Mouse (Mus musculus): Measurements from ENCODE around the gene Ddx41. TPM values are rescaled to one million over a fixed set of nuclear protein-coding genes. Genes with fewer than 3 reads are reported as not detected.
A peak's percentile ranks its signal among the peaks of the same experiment; 100 is the strongest.

Gene Ddx41
- polyA plus RNA-seq, 1 experiment from 2014 or later, result 68.4 TPM

DNA sequence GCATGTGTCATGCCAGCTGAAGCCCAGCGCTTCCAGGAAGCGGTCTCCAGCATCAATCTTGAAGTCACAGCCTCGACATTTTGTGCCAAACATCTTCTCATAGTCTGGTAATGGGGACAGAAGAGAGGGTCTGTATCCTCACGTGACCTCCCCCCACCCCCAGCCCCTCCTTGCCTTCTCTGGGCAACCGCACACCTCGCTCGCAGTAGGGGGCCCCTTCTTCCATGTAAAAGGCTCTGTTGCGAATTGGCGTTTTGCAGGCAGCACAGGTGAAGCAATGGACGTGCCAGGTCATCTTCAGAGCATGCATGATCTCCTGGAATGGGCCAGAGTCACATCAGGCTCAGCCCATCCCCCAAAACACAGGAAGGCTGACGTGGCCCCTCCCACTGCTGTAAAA is 37.6 kb downstream of the Ddx41 start:
- 38% methylated on average over 11 of the region's 11 CpGs for WGBS
- H3K9ac ChIP-seq (replicated peaks), result no peak overlapping the region
- no peak overlapping the region for H3K4me3 ChIP-seq
- ATAC-seq (replicated peaks), result no peak
- H3K9me3 ChIP-seq, result no peaks in the 10 kb centered on the region
- H3K4me1 ChIP-seq, result peaks cover 35% of the 10 kb centered on the region
- no peak overlapping the region for H3K27ac ChIP-seq (replicated peaks)
- peaks cover 10% of the 10 kb centered on the region for H3K36me3 ChIP-seq
- H3K27me3 ChIP-seq, result no peaks in the 10 kb centered on the region
- no peak overlapping the region for H3K4me2 ChIP-seq (replicated peaks)

DNA sequence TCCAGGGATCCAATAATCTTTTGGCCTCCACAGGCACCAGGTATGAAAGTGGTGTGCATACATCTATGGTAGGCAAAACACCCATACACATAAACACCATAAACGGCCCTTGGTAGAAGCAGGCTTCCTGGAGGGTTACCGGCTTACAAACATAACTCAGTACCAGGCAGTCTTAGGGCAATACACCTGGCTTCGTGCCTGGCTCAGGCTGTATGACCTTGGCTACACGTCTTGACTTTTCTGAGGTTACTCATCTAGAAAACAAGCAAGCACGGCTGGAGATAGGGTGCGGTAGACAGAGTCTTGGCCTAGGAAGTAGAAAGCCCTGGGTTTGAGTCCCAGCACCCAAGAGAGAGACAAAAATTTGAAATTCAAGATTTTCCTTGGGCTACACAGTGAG is 39.8 kb downstream of the Ddx41 start:
- Histone ChIP-seq H3K36me3 (no peaks in the 10 kb centered on the region), H3K27me3 (no peaks in the 10 kb centered on the region), H3K4me2 (replicated peaks) (no peak overlapping the region), H3K4me1 (peaks cover 35% of the 10 kb centered on the region), H3K9ac (replicated peaks) (no peak overlapping the region), H3K27ac (replicated peaks) (0 out of 2 replicates have a peak overlapping the region, but pooled peaks have one; percentile 71), H3K4me3 (no peak overlapping the region), H3K9me3 (no peaks in the 10 kb centered on the region)
- WGBS, result 88% methylated on average over 6 of the region's 6 CpGs
- no peak for ATAC-seq (replicated peaks)

DNA sequence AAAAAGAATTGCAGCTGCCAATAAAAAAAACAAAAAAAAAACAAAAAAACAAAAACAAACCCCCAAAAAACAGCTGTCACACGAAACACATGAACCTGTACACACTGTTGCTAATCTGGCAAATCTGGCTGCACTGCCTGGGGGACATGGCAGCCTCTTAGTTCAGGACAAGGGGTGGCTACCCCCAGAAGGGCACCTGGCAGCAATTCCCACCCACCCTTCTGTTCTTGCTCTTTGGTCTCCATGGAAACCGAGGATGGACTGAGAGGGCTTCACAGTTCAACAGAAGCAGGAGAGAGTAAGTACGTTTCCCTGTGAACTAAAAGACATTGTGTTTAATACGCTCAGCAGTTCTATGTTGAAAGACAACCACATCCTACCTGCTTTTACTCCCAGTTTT is 40.8 kb downstream of the Ddx41 start:
- Histone ChIP-seq H3K4me3 (no peak overlapping the region), H3K4me1 (peaks cover 35% of the 10 kb centered on the region), H3K27me3 (no peaks in the 10 kb centered on the region), H3K4me2 (replicated peaks) (peak overlapping the region; percentile 22), H3K27ac (replicated peaks) (peak overlapping the region; percentile 71), H3K9me3 (no peaks in the 10 kb centered on the region), H3K9ac (replicated peaks) (no peak overlapping the region), H3K36me3 (no peaks in the 10 kb centered on the region)
- WGBS, result 13% methylated on average over 4 of the region's 4 CpGs
- ATAC-seq (replicated peaks), result no peak

DNA sequence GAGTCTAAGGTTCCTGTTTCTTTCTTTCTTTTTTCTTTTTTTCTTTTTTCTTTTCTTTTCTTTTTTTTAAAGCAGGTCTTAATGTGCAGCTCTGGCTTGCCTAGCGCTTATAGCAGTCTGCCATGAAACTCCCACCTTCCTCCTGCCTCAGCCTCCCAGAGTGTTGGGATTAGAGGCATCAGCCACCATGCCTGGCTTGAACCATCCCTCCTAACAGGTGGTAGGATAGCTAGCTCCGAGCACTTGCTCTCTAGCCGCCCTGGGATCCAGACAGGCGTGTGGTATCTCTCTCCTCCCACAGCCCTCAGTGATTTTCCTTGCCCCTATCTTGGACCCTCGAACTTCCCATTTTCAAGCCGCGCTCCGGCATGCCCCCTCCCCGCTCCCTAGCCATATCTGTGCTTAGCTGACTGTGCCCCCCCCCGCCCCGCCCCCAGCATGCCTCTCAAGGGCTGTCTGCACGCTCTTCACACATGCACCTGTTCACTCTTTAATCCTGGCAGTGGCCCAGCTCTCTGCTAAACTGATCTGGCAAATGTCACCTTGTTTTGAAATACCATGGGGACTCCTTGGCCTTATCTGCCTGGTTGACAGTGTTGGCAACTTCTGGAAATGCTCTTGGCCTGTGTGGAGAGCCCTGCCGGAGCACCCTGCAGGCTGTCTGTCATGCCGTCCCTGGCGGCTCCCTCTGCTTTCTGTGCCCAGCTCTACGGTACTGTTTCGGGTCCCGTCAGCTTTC is 41.4 kb downstream of the Ddx41 start:
- WGBS, result 13% methylated on average over 18 of the region's 18 CpGs
- Histone ChIP-seq H3K9ac (replicated peaks) (no peak overlapping the region), H3K36me3 (no peaks in the 10 kb centered on the region)

DNA sequence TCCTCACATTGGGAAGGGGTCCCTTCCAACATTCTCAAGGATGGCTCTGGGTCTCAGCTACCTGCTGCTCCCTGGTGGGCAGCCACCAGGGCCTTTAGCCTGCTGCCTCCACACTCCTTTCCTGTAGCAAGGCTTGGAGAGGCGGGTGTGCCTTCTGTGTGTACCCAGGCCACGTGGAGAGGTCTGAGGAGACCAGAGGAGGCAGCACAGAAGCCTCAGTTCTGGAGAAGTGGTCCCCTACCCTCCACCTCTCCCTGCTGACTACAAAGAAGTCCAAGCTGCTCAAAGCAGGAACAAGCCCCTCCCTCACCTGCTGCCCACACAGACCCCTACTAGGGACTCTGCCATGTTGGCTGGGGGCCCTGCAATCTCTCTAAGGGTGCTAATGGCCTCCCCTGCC is 42.2 kb downstream of the Ddx41 start:
- ATAC-seq (replicated peaks), result peak; percentile 42; the same call in 1 of the 2 replicates
- no peak overlapping the region for H3K9ac ChIP-seq (replicated peaks)
- H3K4me2 ChIP-seq (replicated peaks), result no peak overlapping the region
- 24% methylated on average over 2 of the region's 2 CpGs for WGBS
- no peaks in the 10 kb centered on the region for H3K27me3 ChIP-seq
- H3K27ac ChIP-seq (replicated peaks), result no peak overlapping the region
- no peak overlapping the region for H3K4me3 ChIP-seq
- no peaks in the 10 kb centered on the region for H3K9me3 ChIP-seq
- peaks cover 35% of the 10 kb centered on the region for H3K4me1 ChIP-seq
- H3K36me3 ChIP-seq, result no peaks in the 10 kb centered on the region

More for the DNA sequence above, 41.4 kb downstream of the Ddx41 start:
- Histone ChIP-seq H3K4me1 (peaks cover 35% of the 10 kb centered on the region), H3K9me3 (no peaks in the 10 kb centered on the region), H3K4me2 (replicated peaks) (peak overlapping the region; percentile 15; the same call in 1 of the 2 replicates), H3K4me3 (no peak overlapping the region), H3K27ac (replicated peaks) (peak overlapping the region; percentile 71), H3K27me3 (no peaks in the 10 kb centered on the region)
- ATAC-seq (replicated peaks), result peak; percentile 77

DNA sequence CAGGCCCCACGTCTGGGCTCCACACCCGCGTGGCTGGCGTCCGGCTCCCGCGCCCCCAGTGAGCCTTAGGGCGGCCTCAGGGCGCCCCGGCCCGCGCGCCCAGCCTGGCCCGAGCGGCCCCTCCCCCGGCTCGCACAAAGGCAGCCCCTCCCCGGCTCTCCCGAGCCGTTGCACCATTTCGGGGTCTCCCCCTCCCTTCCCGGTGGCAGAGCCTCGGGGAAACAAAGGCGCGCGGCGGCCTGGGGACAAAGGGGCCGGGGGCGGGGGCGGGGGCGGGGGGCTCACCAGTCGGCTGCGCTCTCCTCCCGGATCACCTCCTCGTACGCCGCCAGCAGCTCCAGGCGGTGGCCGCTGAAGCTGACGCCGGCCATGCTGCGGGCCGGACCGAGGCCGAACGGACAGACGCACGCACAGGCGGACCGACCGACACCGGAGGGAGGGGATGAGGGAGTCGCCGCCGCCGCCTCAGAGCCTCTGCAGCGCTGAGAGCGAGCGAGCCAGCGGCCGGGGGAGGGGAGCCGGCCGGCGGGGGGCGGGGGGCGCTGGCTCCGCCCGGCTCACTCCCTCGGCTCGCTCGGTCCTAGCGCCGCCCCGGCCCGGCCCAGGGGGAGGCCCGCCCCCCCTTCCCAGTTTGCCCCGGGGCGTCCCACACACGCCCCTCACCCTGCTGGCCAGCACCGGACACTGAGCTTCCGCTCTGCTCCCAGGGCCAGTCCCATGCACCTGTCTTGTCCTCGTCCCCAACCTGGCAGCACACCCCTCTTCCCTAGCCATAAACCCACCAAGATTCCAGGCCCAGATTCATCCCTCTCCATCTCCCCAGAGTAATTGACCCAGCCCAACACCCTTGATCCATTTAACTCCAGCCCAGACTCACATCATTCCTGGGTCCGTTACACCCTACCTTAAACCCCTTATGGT is 48.6 kb downstream of the Ddx41 start, which contains the start of gene Dbn1:
Dbn1 (minus strand) TSS at position 534 of the 921 bp plus-strand sequence.
- H3K4me2 ChIP-seq (replicated peaks), result peak within 1 kb of the TSS; percentile 96
- peaks cover 42% of the 10 kb centered on the region for H3K4me1 ChIP-seq
- peak; percentile 84 for ATAC-seq (replicated peaks)
- peak within 1 kb of the TSS; percentile 99 for H3K9ac ChIP-seq (replicated peaks)
- H3K27me3 ChIP-seq, result no peaks in the 10 kb centered on the region
- no peaks in the 10 kb centered on the region for H3K9me3 ChIP-seq
- H3K27ac ChIP-seq (replicated peaks), result peak within 1 kb of the TSS; percentile 98
- WGBS, result under 1% methylated on average over 62 of the region's 83 CpGs
- peak within 1 kb of the TSS; percentile 73 for H3K4me3 ChIP-seq
- peaks cover 3% of the 10 kb centered on the region; the same call in 1 of the 2 replicates for H3K36me3 ChIP-seq

DNA sequence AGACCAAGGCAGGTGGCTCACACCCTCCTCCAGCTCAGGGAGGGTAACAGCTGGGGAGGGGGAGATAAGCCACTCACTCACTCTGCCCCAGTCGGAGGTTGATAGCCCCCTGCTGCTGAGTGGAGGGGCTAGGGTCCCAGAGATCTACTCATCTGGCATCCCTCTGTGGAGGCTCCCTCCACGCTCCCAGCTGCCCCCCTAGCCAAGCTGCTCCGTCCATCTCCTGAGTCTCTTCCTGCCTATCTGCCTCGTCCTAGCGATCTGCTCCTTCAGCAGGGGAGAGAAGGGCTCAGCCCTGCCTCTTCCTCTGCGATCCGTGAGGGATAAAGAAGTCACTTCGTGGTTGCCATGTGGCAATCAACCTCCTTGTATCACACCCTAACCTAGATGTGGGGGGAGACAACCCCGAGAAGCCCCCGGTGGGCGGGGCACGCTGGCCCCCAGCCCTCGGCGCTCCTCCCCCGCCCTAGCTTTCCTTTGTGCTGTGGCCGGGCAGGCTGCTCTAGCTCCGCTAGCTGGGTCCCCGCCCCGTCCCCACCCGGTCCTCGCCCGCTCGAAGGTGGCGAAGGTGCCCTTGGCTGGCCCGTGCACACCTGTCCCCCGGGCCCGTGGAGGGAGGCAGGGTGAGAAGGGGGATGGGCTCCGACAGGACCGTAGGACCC is 49.4 kb downstream of the Ddx41 start:
- H3K9ac ChIP-seq (replicated peaks), result peak overlapping the region; percentile 99
- H3K9me3 ChIP-seq, result no peaks in the 10 kb centered on the region
- H3K36me3 ChIP-seq, result peaks cover 10% of the 10 kb centered on the region
- ATAC-seq (replicated peaks), result peak; percentile 47
- H3K4me3 ChIP-seq, result peak overlapping the region; percentile 73
- peaks cover 50% of the 10 kb centered on the region for H3K4me1 ChIP-seq
- whole genome bisulfite sequencing, result 1% methylated on average over 29 of the region's 29 CpGs
- peak overlapping the region; percentile 98 for H3K27ac ChIP-seq (replicated peaks)
- H3K27me3 ChIP-seq, result no peaks in the 10 kb centered on the region
- H3K4me2 ChIP-seq (replicated peaks), result peak overlapping the region; percentile 96

DNA sequence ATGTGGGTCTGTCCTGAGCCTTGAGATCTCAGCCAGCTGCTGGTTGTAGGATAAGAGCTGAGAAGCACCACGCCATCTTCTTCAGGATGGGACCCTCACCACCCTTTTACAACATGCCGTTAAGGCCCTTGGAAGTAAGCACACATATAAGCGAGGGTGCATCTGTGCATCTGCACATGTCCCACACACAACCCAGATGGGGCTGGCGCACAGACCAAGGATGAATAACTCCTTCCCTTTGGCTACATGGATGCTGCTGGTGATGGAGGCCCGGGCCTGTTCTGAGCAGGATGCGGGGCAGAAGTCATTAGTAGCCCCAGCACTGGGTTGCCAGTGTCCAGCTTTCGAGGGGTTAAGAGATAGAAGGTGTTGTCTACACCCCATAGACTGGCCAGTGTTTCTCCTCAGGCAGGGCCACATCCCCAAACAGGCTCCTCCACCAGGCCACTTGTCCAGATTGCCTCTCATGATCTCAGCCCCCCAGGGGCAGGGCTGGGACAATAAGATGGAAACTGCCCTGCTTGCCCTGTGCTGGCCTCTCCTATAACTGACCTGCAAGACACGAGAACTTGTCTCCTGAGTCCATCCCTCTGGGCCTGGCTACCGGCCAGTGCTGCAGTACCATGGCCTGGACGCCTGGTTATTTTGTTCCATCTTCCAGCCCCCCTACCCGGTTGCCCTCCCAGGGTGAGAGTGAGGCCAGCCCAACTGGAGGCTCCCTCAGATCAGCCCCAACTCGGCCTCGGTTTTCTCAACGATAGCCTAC is 50.2 kb downstream of the Ddx41 start:
- Histone ChIP-seq H3K4me1 (peaks cover 54% of the 10 kb centered on the region), H3K4me3 (peak overlapping the region; percentile 73), H3K36me3 (peaks cover 19% of the 10 kb centered on the region), H3K9ac (replicated peaks) (peak overlapping the region; percentile 99), H3K9me3 (no peaks in the 10 kb centered on the region), H3K27me3 (no peaks in the 10 kb centered on the region), H3K4me2 (replicated peaks) (peak overlapping the region; percentile 96), H3K27ac (replicated peaks) (peak overlapping the region; percentile 98)
- WGBS, result 22% methylated on average over 14 of the region's 14 CpGs
- no peak for ATAC-seq (replicated peaks)

DNA sequence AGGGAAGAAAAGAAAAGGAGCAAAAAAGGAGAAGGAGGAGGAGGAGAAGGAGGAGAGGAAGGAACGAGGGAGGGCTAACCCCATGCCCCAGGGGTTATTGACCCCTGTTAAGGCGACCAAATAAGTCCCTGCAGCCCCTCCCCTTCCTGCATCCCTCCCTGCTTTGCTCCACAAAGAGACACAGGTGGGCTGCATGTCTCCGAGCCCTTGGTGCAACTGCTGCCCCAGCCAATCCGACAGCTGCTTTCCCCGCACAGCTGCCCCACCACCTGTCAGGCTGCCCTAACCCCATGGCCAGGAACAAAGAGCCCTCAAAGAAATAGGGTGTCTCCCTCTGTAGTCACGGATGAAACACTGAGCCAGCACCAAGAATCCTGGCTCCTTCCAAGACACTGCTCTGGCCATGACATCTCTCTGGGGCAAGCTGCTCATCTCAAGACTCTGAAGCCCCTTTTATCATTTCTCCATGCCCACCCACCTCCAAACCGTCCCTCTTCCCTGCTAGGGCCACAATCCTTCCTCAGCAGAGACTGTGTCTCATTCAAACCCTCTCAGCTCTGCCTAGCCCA is 51.9 kb downstream of the Ddx41 start:
- Histone ChIP-seq H3K4me1 (peaks cover 54% of the 10 kb centered on the region), H3K27me3 (no peaks in the 10 kb centered on the region), H3K9me3 (no peaks in the 10 kb centered on the region), H3K27ac (replicated peaks) (peak overlapping the region; percentile 98), H3K4me3 (peak overlapping the region; percentile 73), H3K36me3 (peaks cover 35% of the 10 kb centered on the region), H3K9ac (replicated peaks) (peak overlapping the region; percentile 99), H3K4me2 (replicated peaks) (peak overlapping the region; percentile 96)
- no peak for ATAC-seq (replicated peaks)
- 10% methylated on average over 7 of the region's 7 CpGs for WGBS

DNA sequence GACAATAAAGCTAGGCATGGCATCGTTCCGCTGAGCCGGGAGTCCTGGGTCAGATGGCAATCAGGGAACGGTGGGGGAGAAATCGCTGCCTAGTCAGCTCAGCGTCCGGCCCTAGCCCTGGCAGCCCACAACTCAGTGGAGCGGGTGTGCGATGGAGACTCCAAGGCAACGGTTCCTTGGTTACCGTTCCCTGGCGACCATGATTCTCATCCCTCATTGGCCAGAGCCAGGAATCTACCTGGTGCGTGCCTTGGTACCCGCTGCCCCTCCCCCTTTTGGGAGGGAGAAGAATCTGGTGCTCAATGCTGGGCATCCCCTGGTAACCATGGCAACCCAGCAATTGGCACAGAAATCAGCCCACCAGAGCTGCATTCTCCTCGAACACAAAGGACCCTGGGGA is 52.9 kb downstream of the Ddx41 start:
- Histone ChIP-seq H3K36me3 (peaks cover 45% of the 10 kb centered on the region), H3K4me1 (peaks cover 54% of the 10 kb centered on the region), H3K9ac (replicated peaks) (peak overlapping the region; percentile 99), H3K27me3 (no peaks in the 10 kb centered on the region), H3K4me3 (peak overlapping the region; percentile 73), H3K27ac (replicated peaks) (peak overlapping the region; percentile 98), H3K4me2 (replicated peaks) (peak overlapping the region; percentile 96), H3K9me3 (no peaks in the 10 kb centered on the region)
- ATAC-seq (replicated peaks), result peak; percentile 83
- 3% methylated on average over 15 of the region's 15 CpGs for WGBS

DNA sequence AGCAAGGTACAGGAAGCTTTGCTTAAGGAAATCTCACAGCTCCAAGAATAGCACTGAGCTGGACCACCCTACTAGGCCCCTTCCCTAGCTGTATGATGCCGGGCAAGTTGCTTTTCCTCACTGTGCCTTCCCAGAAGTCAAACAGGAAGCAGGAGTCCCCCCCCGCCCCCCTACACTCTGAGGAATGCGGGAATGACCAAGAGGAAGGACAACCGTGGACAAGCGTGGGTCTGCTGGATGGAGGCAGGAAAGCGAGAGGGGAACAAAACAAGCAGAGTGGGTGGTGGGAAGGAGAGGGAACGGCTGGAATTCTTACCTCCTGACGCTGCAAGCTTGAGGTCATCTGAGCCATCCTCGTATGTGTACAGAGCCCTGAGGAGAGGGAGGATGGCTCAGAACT is 53.4 kb downstream of the Ddx41 start:
- peaks cover 48% of the 10 kb centered on the region for H3K36me3 ChIP-seq
- H3K27ac ChIP-seq (replicated peaks), result peak overlapping the region; percentile 98
- ATAC-seq (replicated peaks), result no peak
- peak overlapping the region; percentile 99 for H3K9ac ChIP-seq (replicated peaks)
- no peaks in the 10 kb centered on the region for H3K27me3 ChIP-seq
- 58% methylated on average over 9 of the region's 9 CpGs for WGBS
- H3K9me3 ChIP-seq, result no peaks in the 10 kb centered on the region
- peak overlapping the region; percentile 96 for H3K4me2 ChIP-seq (replicated peaks)
- H3K4me1 ChIP-seq, result peaks cover 52% of the 10 kb centered on the region
- peak overlapping the region; percentile 73 for H3K4me3 ChIP-seq
